Mouse (Mus musculus): ENCODE data around the gene Mis18a.
A peak's percentile ranks its signal among the peaks of the same experiment; 100 is the strongest.

DNA sequence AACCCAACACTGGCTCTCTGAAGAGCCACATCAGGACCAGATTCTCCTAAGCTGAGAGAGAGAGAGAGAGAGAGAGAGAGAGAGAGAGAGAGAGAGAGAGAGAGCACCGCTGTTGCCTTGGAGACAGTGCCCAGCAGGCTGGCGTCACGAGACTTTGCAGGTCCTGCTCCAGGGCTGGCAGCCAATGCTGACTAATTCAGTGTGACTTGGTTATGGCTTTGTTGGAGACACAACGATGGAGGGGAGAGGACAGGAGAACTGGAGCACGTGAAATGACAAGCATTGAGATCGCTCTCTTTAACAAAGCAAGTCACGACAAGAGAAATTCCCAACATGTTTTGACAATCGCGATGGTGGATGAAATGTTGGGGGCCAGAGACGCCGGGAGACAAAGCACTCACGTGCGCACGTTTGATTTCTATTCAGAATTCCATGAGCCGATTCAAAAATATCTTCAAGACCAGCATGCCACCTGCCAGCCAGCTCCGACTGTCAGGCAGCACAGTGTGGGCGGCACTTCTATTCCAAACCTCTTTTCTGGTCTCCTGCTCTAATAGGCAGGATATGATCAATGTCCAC lies 17.4 kb downstream of the Mis18a start:
- TF ChIP-seq CTCF (IDR thresholded peaks at IDR 0.05; ENCODE audit: low read depth) (0 out of 2 replicates have a peak, but pooled peaks have one; percentile 1), EP300 (optimal IDR thresholded peaks at IDR 0.05) (no peak)

Data from stomach, postnatal 0 days (tissue).